Mouse (Mus musculus): ENCODE results near the gene Foxp1.

DNA sequence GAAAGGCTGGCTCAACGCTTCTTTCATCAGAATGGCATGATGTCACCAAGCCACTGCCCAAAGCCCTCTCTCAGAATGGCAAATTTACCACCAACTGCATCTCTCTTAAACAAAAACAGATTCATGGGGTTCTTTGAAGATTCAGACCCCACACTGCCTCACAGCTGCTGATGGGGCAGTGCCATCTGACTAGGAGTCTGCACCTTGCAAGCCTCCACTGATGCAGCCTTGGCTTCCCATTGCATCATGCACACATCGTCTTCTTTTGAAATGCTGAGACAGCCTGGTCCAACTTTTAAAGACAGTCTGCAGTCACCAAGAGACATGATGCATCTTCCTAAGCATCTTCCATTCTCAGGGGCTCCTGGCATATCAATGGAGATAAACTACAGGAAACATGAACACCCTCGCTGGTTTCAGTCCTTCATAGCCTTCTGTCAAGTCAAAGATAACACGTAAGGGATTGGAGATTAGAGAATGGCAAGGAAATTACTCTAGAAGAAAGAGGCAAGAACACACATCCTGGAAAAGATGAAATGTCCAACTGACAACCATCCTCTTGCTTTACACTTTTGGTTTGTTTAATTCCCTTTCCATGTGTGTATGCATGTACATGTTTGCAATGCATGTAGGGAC, 154.3 kb downstream of the Foxp1 start:
- no peak for TF ChIP-seq CTCF (IDR thresholded peaks at IDR 0.05; ENCODE audit: low read depth)
- TF ChIP-seq EP300 (IDR thresholded peaks at IDR 0.05; ENCODE audit: low read depth), result no peak
